Mouse (Mus musculus) monocyte, adult 2 months (primary cell): ENCODE results near the gene Ptn.

ENCODE experiments used
- DNase-seq, 2 experiments: peaks; one replicate each; pipeline ENCODE4 v3.0.0; 2022; ENCODE audit warnings: low spot score in 2 of 2, low read depth in 1 of 2

Gene Ptn

GRCm38 (mm10) chr6:36809747-36810285, at the start of gene Ptn:
Gene Ptn (minus strand): TSS chr6:36810220.
- DNase-seq, result no peak

DNA sequence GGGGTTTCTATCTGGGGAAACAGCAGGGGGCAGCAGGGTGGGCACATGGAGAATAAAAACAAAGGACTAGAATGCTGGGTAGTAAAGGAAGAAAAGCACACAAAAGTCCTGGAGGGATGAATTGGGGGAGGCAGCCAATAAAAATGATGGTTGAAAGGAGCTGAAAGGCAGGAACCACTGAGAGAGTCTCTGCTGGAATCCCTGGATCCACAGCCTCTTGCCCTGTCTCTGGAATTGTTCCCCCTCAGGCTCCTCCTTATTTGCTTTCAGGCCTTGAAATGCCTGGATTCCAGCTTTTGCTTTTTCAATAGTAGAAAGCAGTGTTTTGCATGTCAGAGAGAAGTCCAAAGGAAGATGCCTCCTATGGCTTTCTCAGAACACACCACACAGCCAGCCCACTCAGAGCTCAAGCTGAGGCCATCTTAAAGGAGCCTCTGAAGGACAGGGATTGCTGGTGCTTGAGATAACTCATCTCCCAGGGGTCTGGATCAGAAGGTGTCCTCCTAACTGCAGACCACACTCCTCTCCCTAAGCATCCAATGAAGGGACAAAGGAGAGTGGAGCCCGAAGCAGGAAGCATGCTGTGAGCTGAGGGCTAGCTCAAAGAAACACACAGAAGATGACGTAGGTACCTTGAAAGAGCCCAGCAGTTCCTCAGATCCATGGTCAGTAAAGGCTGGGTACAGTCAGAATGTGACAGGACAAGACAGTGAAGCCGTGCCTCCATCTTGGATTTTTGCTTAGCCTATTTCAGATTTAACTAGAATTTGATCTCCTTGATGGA, 48.4 kb upstream of the Ptn start:
- DNase-seq, result no peak

DNA sequence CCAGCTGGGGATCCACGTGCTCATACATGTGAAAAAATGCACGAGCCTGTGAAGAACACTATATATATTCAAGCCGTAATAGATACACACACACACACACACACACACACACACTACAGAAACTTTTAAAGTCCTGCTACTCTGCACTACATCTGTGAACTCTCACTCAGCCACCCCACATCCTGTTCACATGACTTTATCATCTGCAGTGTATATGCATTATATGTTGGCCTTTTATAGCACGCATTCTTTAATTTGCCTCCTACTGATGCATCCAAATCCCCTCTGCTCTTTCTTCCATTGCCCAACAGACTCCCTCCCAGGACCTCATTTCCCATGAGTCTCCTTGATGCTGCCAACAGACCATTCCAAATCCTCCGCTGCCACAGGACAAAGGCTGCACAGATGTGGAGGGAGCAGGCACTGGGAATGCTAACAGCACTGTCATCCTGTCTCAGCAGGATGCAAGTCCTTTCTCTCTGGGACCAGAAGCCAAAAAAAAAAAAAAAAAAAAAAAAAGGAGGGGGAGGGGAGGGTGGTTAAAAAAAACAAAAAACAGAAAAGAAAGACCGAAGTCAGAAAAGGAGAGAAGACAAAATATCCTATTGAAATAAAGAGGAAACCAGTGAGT, 47.7 kb upstream of the Ptn start:
- no peak for DNase-seq

- DNase-seq, result no peak
Measured at GRCm38 (mm10) chr6:36850422-36851129, 40.6 kb upstream of the Ptn start.

DNA sequence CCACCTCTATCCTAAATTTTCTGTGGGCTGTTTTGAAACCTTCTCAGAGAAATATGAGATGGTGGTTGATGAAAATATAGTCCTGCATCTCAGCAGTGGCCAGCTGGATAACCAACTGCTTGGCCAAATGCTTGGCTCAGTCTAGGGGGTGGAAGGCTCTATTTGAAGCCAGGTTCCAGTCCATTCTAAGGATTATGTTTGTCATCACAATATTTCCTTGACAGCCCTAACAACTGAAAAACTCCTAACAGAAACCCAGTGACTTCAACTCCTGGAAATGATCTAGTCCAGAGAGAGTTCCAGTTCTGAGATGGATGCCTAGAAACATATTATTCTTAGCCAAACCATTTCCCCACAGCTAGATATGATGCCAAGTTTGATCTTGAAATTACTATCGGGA, 35.3 kb upstream of the Ptn start:
- no peak for DNase-seq

GRCm38 (mm10) chr6:36844258-36844657, 34.2 kb upstream of the Ptn start:
- DNase-seq, result no peak

- DNase-seq, result no peak
Measured at GRCm38 (mm10) chr6:36843031-36843488, 33.0 kb upstream of the Ptn start.

GRCm38 (mm10) chr6:36842101-36842922, 32.3 kb upstream of the Ptn start:
- no peak for DNase-seq

DNA sequence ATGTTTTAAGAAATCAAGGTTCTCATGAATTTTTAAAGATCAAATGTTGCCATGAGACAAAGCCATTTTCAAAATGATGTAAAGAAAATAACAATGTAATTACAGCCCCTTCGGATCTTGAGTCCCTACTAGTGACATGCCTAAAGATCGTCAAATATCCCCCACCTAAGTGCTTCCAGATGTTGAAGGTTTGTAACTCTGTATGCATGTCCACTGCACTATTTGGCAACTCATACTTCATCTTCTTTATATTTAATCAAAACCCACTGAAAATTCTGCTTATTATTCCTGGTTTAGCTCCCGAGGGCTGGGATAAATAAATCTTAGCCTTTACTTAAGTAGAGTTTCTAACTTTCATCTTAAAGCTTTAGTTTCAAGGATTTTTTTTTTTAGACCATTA, 31.7 kb upstream of the Ptn start:
- no peak for DNase-seq

DNA sequence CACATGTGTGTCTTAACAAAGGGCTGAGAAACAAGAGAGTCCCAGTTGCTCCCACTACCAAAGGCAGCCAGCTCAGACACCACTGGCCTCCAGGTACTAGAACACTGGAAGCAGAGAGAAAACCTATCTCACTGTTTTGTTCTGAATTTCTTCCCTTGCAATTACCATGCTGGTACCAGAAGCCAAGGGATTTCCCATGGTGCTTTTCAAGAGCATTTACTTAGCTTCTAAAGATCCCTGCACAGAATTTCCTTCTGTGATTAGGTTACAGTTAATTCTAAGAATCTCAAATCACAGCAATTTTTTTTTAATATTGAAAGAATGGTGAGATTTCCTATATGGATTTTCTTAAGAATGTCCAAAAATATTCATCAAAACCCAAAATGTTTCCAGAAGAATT, 31.2 kb upstream of the Ptn start:
- no peak for DNase-seq

- no peak for DNase-seq
Measured at GRCm38 (mm10) chr6:36838747-36839146, 28.7 kb upstream of the Ptn start.

- DNase-seq, result no peak
Measured at GRCm38 (mm10) chr6:36835351-36835750, 25.3 kb upstream of the Ptn start.

- DNase-seq, result no peak
Measured at GRCm38 (mm10) chr6:36834695-36835265, 24.8 kb upstream of the Ptn start.

DNA sequence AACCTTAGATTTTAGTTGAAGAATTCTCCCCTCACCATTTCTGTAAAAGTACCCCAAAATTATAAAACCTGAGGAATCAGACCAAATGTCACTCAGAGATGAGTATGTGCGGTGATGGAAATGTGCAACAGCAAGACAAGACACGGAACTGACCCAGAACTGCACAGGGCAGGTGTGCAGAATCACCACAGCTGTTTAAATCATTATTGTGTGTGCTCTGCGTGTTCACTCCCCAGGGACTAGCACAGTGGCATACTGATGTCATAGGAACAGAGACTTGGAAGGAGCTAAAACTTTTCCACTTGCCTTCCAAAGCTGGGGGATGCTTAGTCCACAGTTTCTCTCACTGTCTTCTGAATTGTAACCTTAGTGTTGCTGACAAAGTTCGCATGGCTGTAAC, 22.7 kb upstream of the Ptn start:
- no peak for DNase-seq

DNA sequence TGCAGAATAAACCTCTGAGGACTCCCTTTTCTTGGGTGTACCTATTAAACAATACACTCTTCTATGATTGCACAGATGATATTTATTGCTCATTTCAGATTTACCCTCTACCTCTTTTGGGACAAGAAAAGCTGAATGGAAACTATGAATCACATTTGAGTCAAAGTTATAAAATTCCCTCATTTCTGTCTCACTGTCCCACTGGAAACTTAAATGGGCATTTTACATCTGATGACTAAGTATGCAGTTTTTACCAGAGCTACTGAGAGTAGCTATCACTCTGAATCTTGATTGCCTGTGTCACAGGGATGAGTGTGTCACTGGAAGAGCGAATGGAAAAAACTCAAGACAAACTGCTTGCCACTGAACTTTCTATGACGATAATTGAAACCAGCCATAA, 22.2 kb upstream of the Ptn start:
- no peak for DNase-seq

DNA sequence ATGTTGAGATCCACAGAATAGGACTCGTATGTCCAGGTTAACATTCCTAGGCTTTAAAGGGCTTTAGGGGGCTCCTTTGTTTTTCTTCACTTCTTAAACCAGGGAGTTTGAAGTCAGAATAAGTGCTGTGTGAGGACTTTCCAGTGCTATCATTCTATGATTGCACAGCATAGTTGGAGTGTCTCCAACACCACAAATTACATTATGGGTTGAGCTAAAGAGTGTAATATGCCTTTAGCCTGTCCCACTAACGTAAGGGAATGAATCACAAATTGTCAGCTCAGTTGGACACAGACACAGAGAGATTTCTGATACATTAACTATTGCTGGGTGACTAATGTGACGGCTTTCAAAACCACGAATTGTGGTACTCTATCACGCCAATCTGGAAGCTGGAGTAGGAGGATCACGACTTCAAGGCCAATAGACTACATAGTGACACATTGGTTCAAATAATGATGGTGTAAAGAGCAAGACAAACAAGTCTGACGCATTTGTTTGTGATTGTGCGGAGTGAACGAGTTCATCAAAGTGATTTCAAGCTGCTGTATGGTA, 20.4 kb upstream of the Ptn start:
- no peak for DNase-seq

GRCm38 (mm10) chr6:36819784-36820050, 9.7 kb upstream of the Ptn start:
- no peak for DNase-seq

- DNase-seq, result no peak
Measured at GRCm38 (mm10) chr6:36819019-36819783, 9.2 kb upstream of the Ptn start.

DNA sequence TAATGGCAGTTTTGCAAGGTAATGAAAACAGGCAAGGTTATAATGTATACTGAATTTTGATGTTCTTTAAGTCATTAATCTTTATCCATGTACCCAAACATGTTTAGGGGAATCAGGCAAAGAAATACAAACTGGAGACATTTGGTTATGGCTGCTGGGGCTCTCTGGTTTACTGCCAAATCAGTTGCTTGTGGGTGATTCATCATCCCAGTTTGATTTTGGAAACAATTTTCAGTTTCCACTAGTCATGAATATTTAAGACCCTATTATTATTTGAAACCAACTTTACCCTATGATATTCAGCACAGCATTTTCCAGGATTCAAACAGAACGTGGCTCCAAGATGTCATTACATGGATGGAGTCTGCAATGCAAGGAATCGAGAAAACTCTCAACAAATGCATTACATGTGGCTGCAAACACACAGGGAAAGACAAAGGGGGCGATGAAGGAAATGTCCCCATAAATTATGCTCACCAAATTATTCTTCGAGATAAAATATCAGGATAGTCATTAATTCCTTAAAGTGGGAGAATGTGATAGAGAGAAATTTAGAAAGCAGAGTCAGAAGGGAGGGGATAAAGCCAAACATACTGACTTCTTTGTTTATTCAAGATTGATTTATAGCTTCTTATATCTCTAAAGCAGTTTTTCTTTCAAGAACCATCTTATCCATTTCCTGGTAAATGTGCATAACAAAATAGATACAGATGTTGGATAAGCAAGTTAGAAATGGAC, 8.4 kb upstream of the Ptn start:
- no peak for DNase-seq
